Mouse (Mus musculus) kidney, embryonic 15.5 days (tissue): ENCODE measurements around the gene Chst10. TPM values are rescaled to one million over a fixed set of nuclear protein-coding genes. Genes with fewer than 3 reads are reported as not detected.
A peak's percentile ranks its signal among the peaks of the same experiment; 100 is the strongest.

ENCODE experiments used
- ATAC-seq: fragments of 200-750 bp; cut with Nextera tagmentation; replicated peaks from 2 replicates; pipeline ENCODE4 v1.8.0; 2017; ENCODE audit warnings: moderate TSS enrichment; ENCODE audit not compliant: low FRiP score
- H3K27ac ChIP-seq: fragments of 300-500 bp; sonication (generic); 2 replicates; pipeline ENCODE4 v1.5.1; 2015; ENCODE audit warnings: mild to moderate bottlenecking, inconsistent platforms
- H3K27me3 ChIP-seq: fragments of 300-500 bp; sonication (generic); 2 replicates; pipeline ENCODE4 v1.6.1; 2015; ENCODE audit warnings: inconsistent platforms
- H3K36me3 ChIP-seq: fragments of 300-500 bp; sonication (generic); 2 replicates; pipeline ENCODE4 v1.6.1; 2015; ENCODE audit warnings: inconsistent platforms
- H3K4me1 ChIP-seq: fragments of 300-500 bp; sonication (generic); 2 replicates; pipeline ENCODE4 v1.6.1; 2015; ENCODE audit warnings: inconsistent platforms
- H3K4me2 ChIP-seq: fragments of 300-500 bp; sonication (generic); 2 replicates; pipeline ENCODE4 v1.6.1; 2015; ENCODE audit warnings: moderate library complexity, mild to moderate bottlenecking, inconsistent platforms
- H3K4me3 ChIP-seq: fragments of 300-500 bp; sonication (generic); replicated peaks from 2 replicates; pipeline ENCODE4 v1.5.1; 2015; ENCODE audit warnings: mild to moderate bottlenecking, inconsistent platforms
- H3K9ac ChIP-seq: fragments of 300-500 bp; sonication (generic); 2 replicates; pipeline ENCODE4 v1.6.1; 2015; ENCODE audit warnings: mild to moderate bottlenecking, inconsistent platforms
- H3K9me3 ChIP-seq: fragments of 300-500 bp; sonication (generic); replicated peaks from 2 replicates; pipeline ENCODE4 v1.6.1; 2016; ENCODE audit warnings: inconsistent platforms
- WGBS: fragments of 180-500 bp; shearing (Covaris S2); methylation state at CpG from one replicate; pipeline ENCODE4 v1.1.7; 2015; ENCODE audit warnings: mixed read lengths; 5-methylcytosine and 5-hydroxymethylcytosine counted together
- polyA plus RNA-seq: library from polyadenylated mRNA; unstranded; fragments of >200 nt; fragmentation: Nextera tagmentation; extraction: Ambion mirVana; gene quantifications from 2 replicates; pipeline ENCODE4 v1.2.1, GENCODE M21; 2015

The Chst10 gene
- 4.1 and 4.8 TPM in 2 replicates for polyA plus RNA-seq

DNA sequence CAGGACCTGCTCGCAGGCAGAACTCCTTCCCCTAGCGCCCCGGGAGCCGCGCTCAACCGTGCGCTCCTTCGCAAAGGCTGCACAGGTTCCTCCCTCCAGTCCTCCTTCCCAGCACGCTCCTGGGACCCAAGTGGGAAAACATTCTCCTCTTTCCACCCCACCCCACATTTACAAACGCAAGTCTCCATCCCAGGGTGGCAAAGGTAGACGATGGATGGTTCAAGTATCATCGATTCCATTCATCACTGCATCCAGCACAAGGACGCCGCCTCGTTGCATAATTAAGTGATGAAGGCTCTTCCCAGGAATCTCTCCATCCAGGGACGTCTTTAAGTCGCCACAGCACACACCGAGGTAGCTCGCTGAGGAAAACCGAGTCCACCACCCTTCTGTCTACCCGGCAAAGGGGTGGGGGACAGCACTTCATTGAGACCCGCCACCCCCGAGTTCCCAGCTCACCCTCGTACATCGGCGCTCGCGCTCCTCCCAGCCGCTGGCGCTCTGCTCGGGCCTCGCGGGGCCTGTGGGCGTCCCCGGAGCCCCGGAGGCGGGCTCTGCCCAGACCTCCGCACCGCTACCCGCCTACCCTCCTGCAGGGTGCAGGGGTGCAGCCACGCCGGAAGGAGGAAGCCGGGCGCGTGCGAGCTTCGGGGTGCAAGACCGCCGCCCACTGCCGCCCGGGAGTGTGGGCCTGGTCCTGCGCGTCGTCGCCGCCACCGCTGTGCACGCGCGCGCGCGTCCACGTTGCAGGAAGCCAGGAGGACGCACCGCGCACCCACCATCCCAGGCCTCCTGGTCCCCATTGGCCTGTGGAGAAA is at the start of gene Chst10:
TSS of gene Chst10 (minus strand) at position 731 of the 818 bp plus-strand sequence.
- peak within 1 kb of the TSS; percentile 67 for H3K4me3 ChIP-seq
- peak within 1 kb of the TSS; percentile 57 for H3K9ac ChIP-seq
- H3K36me3 ChIP-seq = no peaks in the 10 kb centered on the region
- peaks cover 11% of the 10 kb centered on the region; the same call in 1 of the 2 replicates for H3K27me3 ChIP-seq
- H3K4me1 ChIP-seq = peaks cover 6% of the 10 kb centered on the region; the same call in 1 of the 2 replicates
- 0 out of 2 replicates have a peak within 1 kb of the TSS, but pooled peaks have one; percentile 16 for H3K27ac ChIP-seq
- no peaks in the 10 kb centered on the region for H3K9me3 ChIP-seq
- WGBS = under 1% methylated on average over 67 of the region's 67 CpGs
- peak; percentile 93 for ATAC-seq
- H3K4me2 ChIP-seq = peak within 1 kb of the TSS; percentile 85

DNA sequence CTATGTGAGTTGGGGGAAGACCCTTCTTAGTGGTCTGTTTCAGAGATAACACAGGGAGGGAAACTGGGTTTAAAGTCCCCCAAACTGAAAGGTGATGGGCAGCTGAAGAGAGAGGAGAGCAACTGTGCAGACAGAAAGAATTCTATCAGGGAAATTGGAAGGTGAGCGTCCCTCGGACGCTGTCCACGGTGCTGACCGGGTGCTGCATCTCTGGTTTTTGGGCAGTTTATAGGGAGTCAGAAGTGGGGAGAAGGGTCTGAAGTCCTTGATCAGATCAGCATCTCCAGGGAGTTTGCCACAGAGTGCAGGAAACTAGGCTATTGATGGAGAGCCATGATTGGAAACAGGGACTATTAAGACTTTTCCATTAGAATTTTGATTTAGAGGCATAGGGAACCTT is 41.6 kb upstream of the Chst10 start:
- 3% methylated on average over 5 of the region's 5 CpGs for WGBS
- H3K4me3 ChIP-seq = no peak overlapping the region

DNA sequence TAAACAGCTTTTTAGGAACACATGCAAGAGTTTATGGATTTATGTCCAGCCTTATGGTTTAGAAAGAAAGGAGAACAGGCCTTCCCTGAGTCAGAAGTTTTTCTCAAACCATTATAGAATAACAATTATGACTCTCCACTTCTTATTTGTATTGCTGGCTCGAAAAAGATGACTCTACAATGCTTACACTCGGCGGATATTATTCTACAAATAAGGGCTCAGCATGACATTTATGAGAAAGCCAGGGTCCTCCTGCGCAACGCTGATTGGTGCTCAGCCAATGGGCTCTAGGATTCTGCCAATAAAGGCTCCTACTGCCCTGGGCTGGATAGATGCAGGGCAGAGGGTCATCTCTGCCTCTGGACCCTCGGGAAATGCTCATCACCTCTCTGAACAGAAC is 40.9 kb upstream of the Chst10 start, which contains the start of gene Nms:
TSS of gene Nms (plus strand) at position 301 of the 400 bp plus-strand sequence.
- no peaks in the 10 kb centered on the region for H3K9me3 ChIP-seq
- H3K27ac ChIP-seq = no peak within 1 kb of the TSS
- WGBS = 79% methylated on average over 6 of the region's 6 CpGs
- ATAC-seq = no peak
- H3K27me3 ChIP-seq = no peaks in the 10 kb centered on the region
- no peak within 1 kb of the TSS for H3K4me3 ChIP-seq
- H3K9ac ChIP-seq = no peak within 1 kb of the TSS
- no peaks in the 10 kb centered on the region for H3K36me3 ChIP-seq
- no peaks in the 10 kb centered on the region for H3K4me1 ChIP-seq
- no peak within 1 kb of the TSS for H3K4me2 ChIP-seq

More for the DNA sequence above, 41.6 kb upstream of the Chst10 start:
- no peaks in the 10 kb centered on the region for H3K4me1 ChIP-seq
- no peak overlapping the region for H3K4me2 ChIP-seq
- H3K27me3 ChIP-seq = no peaks in the 10 kb centered on the region
- H3K9me3 ChIP-seq = no peaks in the 10 kb centered on the region
- ATAC-seq = no peak
- no peak overlapping the region for H3K9ac ChIP-seq
- H3K27ac ChIP-seq = no peak overlapping the region
- H3K36me3 ChIP-seq = no peaks in the 10 kb centered on the region

DNA sequence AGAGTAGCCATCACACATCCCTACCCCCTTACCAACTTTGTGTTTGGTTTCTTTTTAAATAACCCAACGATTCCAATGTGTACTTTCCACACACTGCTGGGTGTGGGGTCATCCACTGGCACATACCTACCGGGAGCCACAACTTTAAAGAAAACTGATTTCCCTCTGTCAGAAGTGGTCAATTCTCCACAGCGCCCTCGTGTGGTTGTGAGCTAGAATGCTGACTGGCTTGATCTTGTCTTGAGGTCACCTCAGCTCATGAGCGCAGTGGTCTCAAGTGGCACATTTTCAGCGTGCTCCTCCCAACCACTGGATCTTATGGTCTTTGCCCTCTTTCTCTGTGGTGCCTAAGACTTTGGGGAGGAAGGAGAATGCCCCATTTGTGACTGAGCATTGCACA is 38.8 kb upstream of the Chst10 start:
- no peaks in the 10 kb centered on the region for H3K4me1 ChIP-seq
- H3K9ac ChIP-seq = no peak overlapping the region
- no peak overlapping the region for H3K4me3 ChIP-seq
- no peak overlapping the region for H3K27ac ChIP-seq
- no peaks in the 10 kb centered on the region for H3K36me3 ChIP-seq
- H3K4me2 ChIP-seq = no peak overlapping the region
- no peaks in the 10 kb centered on the region for H3K9me3 ChIP-seq
- 32% methylated on average over 6 of the region's 6 CpGs for WGBS
- no peaks in the 10 kb centered on the region for H3K27me3 ChIP-seq
- ATAC-seq = no peak

DNA sequence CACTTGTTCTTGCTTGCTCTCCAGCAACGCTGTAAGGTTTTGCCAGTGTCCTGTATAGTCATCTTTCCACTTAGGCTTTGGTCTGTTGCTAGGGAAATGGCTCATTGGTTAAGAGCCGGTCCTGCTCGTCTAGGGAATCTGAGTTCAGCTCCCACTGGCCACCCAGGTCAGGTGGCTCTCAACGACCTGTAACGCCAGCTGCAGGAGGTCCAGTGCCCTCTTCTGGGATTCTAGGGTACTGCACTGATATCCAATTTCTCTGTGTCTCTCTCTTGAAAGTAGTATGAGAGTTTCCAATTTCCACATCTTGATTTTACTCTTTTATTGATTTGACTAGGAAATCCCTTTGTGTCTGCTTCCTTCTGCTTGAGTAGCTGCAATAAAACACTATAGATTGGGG is 36.7 kb upstream of the Chst10 start:
- no peak for ATAC-seq

DNA sequence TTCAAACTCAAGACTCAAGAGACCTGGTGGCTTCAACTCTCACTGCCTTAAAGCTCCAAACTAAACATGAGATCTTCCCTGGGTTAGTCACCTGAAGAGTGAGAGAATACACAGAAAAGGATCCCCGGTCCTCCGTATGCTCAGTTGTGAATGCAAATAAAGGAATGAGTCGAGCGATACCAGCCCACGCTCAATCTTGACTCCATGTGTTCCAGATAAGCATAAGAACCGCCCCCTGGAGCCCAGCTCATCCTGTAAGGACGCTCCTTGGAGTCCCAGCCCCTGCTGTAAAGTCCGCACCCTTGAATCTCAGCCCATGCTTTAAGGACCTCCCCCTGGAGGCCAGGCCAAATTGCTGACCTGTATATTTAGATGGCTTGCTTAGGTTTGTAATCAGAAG is 32.8 kb upstream of the Chst10 start:
- Histone ChIP-seq H3K9me3 (no peaks in the 10 kb centered on the region), H3K36me3 (no peaks in the 10 kb centered on the region), H3K4me1 (no peaks in the 10 kb centered on the region), H3K27me3 (no peaks in the 10 kb centered on the region), H3K9ac (no peak overlapping the region), H3K4me2 (no peak overlapping the region), H3K27ac (no peak overlapping the region), H3K4me3 (no peak overlapping the region)
- ATAC-seq = no peak
- WGBS = 66% methylated on average over 8 of the region's 8 CpGs

More for the DNA sequence above, 36.7 kb upstream of the Chst10 start:
- H3K27ac ChIP-seq = no peak overlapping the region
- 23% methylated on average over 5 of the region's 5 CpGs for WGBS
- H3K36me3 ChIP-seq = no peaks in the 10 kb centered on the region
- no peak overlapping the region for H3K4me2 ChIP-seq
- no peaks in the 10 kb centered on the region for H3K9me3 ChIP-seq
- no peak overlapping the region for H3K4me3 ChIP-seq
- H3K4me1 ChIP-seq = no peaks in the 10 kb centered on the region
- H3K9ac ChIP-seq = no peak overlapping the region
- no peaks in the 10 kb centered on the region for H3K27me3 ChIP-seq

DNA sequence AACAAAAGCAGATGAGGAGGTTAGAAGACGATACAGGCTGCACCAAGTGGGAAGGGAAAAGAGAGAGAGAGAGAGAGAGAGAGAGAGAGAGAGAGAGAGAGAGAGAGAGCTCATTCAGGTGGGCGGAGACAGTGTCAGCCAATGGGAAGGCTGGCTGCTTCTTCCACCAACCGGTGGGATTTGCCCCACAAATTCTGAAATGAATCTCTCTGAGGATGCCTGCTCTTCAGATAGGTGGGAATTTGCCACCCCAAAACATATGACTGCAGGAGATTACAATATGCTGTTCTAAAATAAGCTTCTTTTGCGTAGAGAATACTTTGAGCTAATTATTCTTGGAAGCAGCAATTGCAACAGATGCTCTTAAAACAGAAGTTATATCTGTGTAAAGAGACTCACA is 31.5 kb upstream of the Chst10 start:
- no peak overlapping the region for H3K4me3 ChIP-seq
- H3K27ac ChIP-seq = no peak overlapping the region
- no peaks in the 10 kb centered on the region for H3K27me3 ChIP-seq
- H3K4me2 ChIP-seq = no peak overlapping the region
- H3K9me3 ChIP-seq = no peaks in the 10 kb centered on the region
- 71% methylated on average over 4 of the region's 4 CpGs for WGBS
- no peak for ATAC-seq
- no peak overlapping the region for H3K9ac ChIP-seq
- no peaks in the 10 kb centered on the region for H3K36me3 ChIP-seq
- H3K4me1 ChIP-seq = no peaks in the 10 kb centered on the region

DNA sequence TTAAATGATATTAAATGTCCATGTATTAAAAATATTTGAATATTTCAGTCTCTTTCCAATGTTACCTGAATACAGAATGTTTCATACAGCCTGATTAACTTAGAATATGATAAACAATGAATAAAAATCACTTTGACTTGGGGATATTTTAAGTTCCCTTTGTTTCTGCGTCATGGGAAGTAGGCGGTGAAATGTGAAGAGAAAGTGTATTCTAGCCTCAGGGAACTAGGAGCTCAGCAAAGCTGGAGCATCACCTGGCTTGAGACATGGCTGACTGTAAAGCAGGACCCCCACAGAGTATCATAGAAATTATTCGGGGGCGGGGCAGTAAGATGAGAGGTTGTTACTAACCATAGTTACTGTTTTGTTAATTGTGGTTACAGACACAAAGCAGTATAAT is 31.0 kb upstream of the Chst10 start:
- WGBS = 84% methylated on average over 4 of the region's 4 CpGs
- Histone ChIP-seq H3K9ac (no peak overlapping the region), H3K9me3 (no peaks in the 10 kb centered on the region), H3K27me3 (no peaks in the 10 kb centered on the region), H3K27ac (no peak overlapping the region), H3K36me3 (no peaks in the 10 kb centered on the region), H3K4me1 (no peaks in the 10 kb centered on the region), H3K4me2 (no peak overlapping the region), H3K4me3 (no peak overlapping the region)
- no peak for ATAC-seq

DNA sequence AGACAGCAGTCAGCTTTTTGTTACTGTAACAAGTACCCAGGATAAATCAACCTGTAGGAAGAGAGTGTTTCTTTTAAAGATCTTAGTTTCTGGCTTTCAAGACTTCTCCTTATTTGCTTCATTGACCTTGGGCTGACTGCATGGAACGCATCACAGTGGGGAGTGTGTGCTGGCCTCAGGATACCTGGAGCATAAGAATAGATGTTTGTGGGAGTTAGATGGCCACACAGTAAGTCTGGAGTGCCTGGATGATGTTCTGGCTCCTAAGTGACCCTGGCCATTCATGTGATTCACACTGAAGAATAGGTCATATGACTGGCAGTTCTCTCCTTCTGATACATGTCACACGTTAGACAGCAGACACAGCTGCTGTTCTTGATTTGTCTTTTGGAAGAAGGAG is 6.0 kb upstream of the Chst10 start:
- H3K4me2 ChIP-seq = no peak overlapping the region
- no peak for ATAC-seq
- WGBS = 70% methylated on average over 2 of the region's 2 CpGs
- no peaks in the 10 kb centered on the region for H3K36me3 ChIP-seq
- no peaks in the 10 kb centered on the region for H3K9me3 ChIP-seq
- no peaks in the 10 kb centered on the region for H3K4me1 ChIP-seq
- H3K4me3 ChIP-seq = no peak overlapping the region
- H3K27ac ChIP-seq = no peak overlapping the region
- H3K27me3 ChIP-seq = no peaks in the 10 kb centered on the region
- no peak overlapping the region for H3K9ac ChIP-seq

DNA sequence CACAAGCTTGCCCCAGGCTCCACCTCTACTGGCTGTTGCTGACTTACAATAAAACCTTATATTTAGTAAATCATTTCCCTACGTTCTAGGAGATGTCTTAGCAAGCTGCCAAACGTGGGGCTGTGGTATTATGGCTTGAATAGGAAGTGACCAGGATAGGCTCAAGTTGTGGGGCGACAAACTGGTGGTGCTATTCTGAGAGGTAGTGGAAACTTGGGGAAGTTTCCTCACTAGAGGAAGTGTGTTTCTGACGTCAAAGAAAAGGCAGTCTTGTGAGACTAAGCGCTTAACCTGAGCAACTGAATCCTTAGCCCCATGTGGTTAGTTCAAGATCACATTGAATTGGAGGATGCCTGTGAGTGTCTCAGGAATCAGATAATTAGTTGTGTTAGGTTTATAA is 4.6 kb upstream of the Chst10 start:
- Histone ChIP-seq H3K9ac (no peak overlapping the region), H3K4me2 (no peak overlapping the region), H3K36me3 (no peaks in the 10 kb centered on the region), H3K9me3 (no peaks in the 10 kb centered on the region), H3K4me1 (no peaks in the 10 kb centered on the region), H3K27me3 (peaks cover 6% of the 10 kb centered on the region; the same call in 1 of the 2 replicates), H3K4me3 (no peak overlapping the region), H3K27ac (no peak overlapping the region)
- 49% methylated on average over 5 of the region's 5 CpGs for WGBS
- ATAC-seq = no peak

DNA sequence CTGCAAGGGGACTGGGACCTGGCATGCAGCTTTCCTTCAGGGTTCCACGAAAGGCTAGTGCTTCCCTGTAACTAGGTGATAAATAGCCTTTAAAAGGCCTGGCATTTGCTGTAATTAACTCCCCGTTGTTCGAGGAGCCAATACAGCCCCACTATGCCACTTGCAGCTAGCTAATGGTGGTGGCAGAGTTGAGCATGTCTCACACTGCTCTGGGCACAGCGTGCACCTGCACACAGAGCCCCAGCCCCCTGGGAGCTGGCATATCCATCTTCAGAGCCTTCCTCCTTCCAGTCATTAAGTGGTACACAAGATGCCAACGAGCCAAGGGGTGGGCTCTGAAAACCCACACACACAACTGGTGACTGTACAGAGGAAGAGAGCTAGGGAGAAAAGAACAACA is 4.9 kb downstream of the Chst10 start:
- Histone ChIP-seq H3K4me3 (no peak overlapping the region), H3K4me2 (no peak overlapping the region), H3K4me1 (peaks cover 6% of the 10 kb centered on the region; the same call in 1 of the 2 replicates), H3K27me3 (peaks cover 8% of the 10 kb centered on the region; the same call in 1 of the 2 replicates), H3K27ac (no peak overlapping the region), H3K9ac (no peak overlapping the region), H3K36me3 (no peaks in the 10 kb centered on the region), H3K9me3 (no peaks in the 10 kb centered on the region)
- 49% methylated on average over 5 of the region's 5 CpGs for WGBS
- no peak for ATAC-seq

DNA sequence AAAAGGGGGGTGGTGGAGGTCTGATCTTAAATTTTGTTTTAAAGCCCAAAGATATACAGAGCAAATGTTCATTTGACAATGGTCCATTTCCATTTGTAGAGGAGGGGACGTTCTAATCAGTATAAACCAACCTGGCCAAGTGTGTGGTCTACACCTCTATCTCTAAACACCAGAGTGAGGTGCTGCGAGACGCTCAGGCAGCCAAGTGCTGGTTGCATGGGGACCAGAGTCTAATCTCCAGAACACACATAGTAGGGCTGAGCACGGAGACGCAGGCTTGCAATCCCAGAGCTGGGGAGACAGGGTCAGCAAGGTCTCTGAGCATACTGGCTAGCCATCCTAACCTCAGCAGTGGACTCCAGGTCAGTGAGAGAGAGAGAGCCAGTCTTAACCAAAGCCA is 6.5 kb downstream of the Chst10 start:
- Histone ChIP-seq H3K9ac (no peak overlapping the region), H3K27ac (no peak overlapping the region), H3K9me3 (no peaks in the 10 kb centered on the region), H3K36me3 (no peaks in the 10 kb centered on the region), H3K4me1 (no peaks in the 10 kb centered on the region), H3K4me2 (no peak overlapping the region), H3K4me3 (no peak overlapping the region), H3K27me3 (no peaks in the 10 kb centered on the region)
- no peak for ATAC-seq
- WGBS = 96% methylated on average over 5 of the region's 5 CpGs
